Mouse (Mus musculus): ENCODE results near the gene Svop.

Svop gene

GRCm38 (mm10) chr5:113999382-113999781 is 92.0 kb downstream of the Svop start:
- no peak for DNase-seq (ENCODE audit: low read depth, low spot score)

- no peak for DNase-seq (ENCODE audit: low read depth, low spot score)
Measured at GRCm38 (mm10) chr5:113996458-113996857, 94.9 kb downstream of the Svop start.

DNA sequence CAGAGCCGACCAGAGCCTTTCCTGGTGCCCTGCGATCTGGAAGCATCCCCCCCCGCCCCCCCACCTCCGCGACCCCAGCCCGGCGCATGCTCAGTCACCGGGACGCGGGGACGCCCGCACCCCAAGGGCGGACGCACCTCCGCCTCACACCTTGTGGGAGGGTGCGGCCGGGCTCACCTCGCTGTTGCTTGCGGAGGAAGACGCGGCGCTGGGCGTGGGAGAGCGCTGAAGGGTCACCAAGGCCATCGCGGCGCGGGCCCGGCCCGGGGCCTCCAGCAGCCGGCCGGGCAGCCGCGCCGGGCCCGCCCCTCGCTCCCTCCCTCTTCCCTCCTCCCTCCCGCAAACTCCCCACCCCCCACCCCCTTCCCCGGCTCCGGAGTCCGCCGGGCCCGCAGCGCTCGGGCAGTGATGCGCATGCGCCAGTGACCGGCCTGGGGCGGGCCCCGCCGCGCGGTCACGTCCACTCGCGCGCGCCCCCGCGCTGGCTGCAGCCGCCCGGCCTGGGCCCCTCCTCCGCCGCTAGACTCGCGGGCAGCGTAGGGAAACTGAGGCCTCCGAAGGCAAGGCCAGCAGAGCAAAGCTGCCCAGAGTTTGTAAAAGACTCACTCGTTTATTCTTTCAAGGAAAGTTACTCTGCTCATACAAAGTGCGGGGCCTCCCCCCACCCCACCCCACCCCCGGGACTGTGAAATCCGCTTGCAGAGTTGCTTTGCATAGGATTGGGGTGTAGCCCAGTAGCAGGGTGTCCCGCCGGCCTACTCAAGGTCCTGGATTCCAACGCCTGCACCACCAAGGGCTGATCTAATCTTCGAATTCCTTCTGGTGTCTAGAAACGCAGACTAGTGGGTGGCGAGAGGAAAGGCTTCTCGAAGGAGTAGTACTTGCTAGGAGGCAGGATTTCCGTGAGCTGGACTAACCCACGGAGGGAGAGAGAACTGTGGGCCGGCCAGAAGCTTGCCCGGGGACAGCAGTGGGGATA is 97.6 kb downstream of the Svop start, which contains the start of gene Ssh1:
Gene Ssh1 (minus strand): TSS at position 408 of the 979 bp plus-strand sequence.
- DNase-seq (ENCODE audit: low read depth, low spot score), result peak; percentile 36

DNA sequence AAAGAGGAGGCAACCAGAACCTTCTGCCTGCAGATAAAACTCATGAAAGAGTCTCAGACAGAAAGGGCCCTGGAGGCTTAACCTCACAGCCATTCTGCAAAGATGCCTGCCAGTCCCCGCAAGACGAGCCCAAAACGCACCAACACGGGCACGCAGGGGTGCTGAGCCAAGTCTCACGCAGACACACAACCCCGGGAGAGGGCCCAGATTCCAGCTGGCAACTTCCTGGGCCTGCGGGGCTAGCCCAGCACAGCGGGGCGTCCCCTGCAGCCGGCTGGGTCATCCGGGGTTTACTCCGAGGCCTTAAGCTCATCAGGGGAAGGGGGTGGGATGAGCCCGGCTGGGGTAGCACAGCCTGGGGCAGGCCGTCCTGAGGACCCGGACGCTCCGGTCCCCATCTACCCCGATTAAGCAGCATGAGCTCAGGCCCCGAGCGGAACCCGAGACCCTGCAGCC is 98.3 kb downstream of the Svop start:
- no peak for DNase-seq (ENCODE audit: low read depth, low spot score)

- no peak for DNase-seq (ENCODE audit: low read depth, low spot score)
Measured at GRCm38 (mm10) chr5:113992339-113992831, 99.0 kb downstream of the Svop start.

- no peak for DNase-seq (ENCODE audit: low read depth, low spot score)
Measured at GRCm38 (mm10) chr5:113991141-113991540, 100.2 kb downstream of the Svop start.

GRCm38 (mm10) chr5:113990593-113990992 is 100.8 kb downstream of the Svop start:
- DNase-seq (ENCODE audit: low read depth, low spot score), result no peak

DNA sequence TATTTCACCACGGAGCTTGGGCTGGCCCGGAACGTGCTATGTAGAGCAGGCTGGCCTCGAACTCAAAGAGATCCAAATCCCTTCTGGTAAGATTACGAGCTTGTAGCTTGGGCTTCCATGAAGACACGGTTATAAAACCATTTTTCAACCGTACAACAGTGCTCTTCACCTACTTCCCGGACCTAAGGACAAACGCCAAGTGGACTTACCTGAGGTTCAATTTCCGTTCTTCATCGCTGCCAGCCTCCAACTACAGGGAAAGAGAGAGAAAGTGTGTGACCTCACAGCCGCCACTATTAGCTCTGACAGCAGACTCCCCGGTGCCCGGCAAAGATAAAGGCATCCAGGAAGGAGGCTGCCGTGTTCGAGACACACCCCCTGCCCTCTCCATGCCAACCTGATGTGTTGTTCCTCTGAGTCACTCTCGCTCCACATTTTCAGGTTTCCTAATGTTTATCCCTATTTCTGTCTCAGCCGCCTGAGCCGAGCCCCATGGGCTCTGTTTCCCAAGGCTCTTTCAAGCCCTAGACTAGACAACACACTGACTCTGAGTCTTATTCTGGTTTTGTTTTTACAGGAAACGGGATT is 101.8 kb downstream of the Svop start:
- no peak for DNase-seq (ENCODE audit: low read depth, low spot score)

GRCm38 (mm10) chr5:113986182-113986961 is 105.0 kb downstream of the Svop start:
- DNase-seq (ENCODE audit: low read depth, low spot score), result no peak

- no peak for DNase-seq (ENCODE audit: low read depth, low spot score)
Measured at GRCm38 (mm10) chr5:113985737-113986136, 105.6 kb downstream of the Svop start.

DNA sequence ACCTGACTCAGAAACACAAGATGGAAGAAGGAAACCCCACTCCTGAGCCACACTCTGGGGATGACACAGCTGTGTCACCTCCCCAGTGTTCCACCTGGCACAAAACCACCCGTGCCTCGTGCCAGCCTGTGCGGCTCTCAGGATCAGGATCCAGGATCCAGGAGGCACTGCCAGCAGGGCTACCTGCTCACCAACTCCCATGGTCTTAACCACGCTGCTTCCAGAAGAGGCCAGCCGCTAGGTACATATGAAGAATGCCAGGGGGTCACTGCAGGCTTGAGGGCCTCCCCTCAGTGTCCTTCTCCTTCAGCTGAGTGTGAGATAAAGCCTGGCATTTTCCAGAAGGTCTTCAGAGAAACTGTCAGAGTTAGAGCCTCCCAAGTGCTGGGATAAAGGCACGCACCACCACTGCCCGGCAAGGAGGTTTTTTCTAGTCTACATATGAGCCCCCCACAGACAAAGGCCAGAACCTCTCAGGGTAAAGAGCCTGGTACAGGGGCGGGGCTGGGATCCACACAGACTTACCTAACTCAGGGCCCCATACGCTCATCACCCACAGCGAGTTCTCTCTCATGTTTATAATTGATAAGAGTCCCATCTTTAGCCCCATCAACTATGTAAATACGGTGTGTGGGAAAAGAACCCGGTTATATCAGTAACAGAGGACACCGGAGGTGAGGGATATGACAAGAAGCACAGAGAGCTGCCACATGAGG is 107.2 kb downstream of the Svop start:
- DNase-seq (ENCODE audit: low read depth, low spot score), result no peak

DNA sequence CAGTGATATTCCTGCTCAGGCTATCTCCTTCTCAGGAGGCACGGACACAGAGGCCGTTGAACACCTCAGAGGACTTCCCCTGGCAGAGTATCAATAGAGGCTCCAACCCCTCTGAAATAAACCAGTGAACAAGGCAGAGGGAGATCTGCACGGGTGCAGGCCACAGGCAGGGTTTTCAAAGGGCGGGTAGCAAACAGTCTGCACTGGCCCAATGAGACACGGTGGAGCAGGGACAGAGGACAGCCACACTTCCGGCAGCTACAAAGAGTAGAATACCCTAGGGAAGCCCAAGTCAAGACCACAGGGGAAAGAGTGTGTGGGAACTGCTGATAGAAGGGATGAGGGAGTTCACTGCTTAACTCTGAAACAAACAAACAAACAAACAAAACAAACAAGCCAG is 107.8 kb downstream of the Svop start:
- DNase-seq (ENCODE audit: low read depth, low spot score), result no peak

DNA sequence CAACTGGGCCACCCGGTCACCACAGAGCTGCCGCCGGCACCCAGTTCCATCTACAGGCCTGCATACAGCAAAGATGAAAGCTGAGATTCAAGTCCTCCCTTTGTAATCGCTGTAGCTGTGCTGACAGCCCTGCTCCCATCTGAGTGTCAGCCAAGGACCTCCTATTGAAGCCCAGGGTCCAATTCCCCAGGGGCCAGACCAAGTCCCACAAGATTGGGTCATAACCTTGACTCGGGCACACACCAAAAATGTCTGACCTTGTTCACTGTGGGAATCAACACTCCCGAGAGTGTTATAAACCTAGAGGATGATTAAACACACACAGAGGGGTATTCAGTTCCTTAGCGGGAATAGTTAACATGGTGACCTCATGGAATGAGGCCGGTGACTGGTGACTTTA is 109.5 kb downstream of the Svop start:
- DNase-seq (ENCODE audit: low read depth, low spot score), result no peak

GRCm38 (mm10) chr5:113981171-113981570 is 110.2 kb downstream of the Svop start:
- DNase-seq (ENCODE audit: low read depth, low spot score), result no peak

DNA sequence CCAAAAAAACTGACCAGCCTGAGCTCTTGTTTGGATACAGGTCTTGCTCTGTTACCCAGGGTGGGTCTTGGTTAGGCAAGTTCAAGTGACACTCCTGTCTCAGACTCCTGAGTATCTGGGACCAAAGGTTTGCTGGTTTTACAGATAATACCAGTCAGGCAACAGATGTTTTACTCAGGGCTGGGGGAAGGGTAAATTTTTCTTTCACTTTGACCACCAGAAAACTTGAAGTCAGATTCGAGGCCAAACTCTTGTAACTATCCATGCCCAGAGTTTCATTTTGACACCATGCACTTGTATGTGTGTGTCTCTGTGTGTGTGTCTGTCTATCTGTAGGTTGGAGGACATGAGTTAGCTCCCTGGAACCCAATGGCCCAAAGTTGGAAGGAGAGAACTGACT is 110.9 kb downstream of the Svop start:
- DNase-seq (ENCODE audit: low read depth, low spot score), result no peak

GRCm38 (mm10) chr5:113977309-113977708 is 114.1 kb downstream of the Svop start:
- no peak for DNase-seq (ENCODE audit: low read depth, low spot score)

All from telencephalon, adult 2 months (tissue).